Mouse (Mus musculus) cerebellum, adult 11 months (tissue): ENCODE results near the gene Abcc5.
"Not testable (repeated sequence)": the region's sequence is repeated elsewhere in the genome, so short reads cannot be mapped to it uniquely, and the experiment has no call there.

Source experiments
- DNase-seq: peaks from one replicate; pipeline ENCODE4 v3.0.0; 2022

Gene Abcc5

DNA sequence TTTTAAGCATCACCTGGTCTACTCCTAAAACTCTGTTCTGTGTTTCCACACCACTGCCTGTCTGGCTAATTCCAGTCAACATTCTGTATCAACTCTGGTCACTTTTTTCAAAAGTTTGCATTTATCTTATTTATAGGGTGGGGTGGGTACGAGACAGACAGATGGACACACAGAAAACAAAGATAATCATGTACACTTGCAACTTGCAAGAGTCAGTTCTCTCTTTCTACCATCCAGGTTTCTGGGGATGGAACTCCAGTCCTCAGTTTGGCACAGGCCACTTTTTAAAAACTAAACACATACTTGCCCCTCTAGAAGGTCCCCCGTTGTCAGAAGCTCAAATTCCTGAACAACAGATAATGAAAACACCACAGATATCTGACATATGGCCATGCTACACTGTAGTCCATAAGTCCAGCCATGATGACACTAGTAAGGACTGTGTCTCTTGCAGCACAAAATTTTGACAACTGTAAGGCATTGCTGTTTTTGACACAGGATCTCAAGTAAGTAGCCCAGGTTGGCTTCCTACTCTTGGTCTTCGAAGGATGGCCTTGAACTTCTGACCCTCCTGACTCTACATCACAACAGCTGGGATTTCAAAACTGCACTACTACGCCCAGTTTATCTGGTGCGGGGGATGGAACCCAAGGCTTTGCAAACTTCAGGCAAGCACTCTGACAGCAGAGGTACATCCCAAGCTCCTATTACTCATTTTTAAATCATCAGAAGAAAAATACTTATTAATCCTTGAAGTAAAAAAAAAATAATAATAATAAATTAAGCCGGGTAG lies 3.1 kb downstream of the Abcc5 start:
- DNase-seq: no peak

DNA sequence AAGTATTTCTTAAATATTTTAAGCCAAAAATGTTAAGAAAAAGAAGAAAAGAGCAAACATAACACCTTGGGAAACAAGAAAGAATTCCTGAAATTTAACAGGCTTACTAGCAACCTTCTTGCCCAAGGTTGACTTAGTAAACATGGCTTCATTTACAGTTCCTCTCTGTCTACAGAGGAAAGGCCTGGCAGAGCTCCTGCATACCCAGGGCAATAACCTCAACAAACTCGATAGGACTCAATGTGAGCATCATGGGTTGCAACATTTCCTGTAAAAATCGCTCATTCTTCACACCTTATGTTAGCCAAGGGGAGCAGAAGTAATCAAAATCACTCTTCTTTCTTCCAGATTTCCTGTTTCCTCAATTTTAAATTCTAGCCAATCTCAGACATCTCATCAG lies 8.1 kb downstream of the Abcc5 start:
- no peak for DNase-seq

DNA sequence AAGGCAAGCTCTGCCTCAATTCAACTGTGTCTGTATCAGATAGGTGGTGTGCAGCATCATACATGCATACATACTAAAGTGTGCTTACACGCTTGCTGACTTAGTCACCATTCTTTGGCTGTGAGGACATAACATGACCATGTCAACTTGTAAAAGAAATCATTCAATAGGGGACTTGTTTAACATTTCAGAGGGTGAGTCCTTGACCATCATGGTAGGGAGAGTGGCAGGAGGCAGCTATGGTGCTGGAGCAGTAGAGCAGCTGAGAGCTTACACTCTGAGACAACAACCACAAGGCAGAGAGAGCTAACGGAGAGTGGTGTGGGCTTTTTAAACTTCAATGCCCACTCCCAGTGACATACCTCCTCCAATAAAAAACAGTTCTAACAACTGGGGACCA lies 9.9 kb downstream of the Abcc5 start:
- DNase-seq: no peak

DNA sequence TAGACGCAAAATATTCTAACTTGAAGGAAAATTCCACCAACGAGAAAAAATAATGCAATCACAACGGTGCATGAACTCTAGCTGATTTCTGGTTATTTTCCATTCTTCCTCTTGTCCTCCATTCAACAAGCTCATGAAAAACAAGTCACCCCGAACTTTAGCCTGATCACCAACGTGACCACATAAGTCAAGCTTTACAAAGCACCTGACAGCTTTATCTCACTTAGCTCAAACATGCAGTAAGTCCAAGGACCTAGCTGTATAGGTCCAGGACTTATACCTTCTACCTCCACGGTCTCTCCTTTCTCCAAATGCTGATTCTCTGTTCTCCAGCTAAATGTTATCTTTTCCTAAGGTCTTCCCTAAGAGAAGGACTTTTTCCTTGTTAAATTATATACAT lies 10.4 kb downstream of the Abcc5 start:
- no peak for DNase-seq

DNA sequence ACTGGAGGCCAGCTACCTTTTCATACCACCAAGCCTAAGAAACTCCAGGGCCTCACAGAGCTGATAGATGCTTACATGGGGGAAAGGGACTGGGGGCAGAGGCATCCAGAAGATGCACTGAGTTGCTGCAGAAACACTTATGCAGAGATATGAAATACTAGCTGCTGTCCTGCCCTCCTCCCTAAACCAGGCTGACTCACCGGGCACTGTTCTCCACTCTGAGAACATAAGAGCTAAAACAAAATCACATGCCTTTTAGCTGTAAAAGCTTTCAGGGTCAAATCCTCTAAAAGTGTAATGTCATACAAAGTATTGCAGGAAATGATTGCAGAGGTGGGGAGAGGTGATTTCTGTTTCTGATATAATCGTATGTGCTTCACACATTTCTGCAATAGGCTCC lies 11.0 kb downstream of the Abcc5 start:
- no peak for DNase-seq

DNA sequence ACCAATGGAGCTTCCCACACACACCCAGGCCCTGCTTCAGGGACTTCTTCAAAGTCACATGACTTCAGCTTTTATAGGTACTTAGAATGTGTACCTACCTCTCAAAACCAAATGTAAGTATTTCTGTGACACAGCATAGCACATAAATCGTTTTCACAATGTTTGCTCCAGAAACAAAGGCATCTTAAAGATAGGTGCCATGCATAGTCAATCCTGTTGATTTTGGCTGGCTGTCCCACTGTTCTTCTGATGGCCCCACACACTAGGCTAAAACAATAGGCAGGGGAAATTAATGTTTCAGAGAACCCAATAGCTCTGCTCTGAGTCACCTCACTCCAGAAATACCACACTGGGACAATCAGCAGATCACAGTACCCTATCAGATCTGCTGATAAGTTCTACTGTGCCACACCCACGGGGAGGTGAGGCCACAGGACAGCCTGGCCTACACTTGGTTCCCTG lies 12.3 kb downstream of the Abcc5 start:
- DNase-seq: no peak

DNA sequence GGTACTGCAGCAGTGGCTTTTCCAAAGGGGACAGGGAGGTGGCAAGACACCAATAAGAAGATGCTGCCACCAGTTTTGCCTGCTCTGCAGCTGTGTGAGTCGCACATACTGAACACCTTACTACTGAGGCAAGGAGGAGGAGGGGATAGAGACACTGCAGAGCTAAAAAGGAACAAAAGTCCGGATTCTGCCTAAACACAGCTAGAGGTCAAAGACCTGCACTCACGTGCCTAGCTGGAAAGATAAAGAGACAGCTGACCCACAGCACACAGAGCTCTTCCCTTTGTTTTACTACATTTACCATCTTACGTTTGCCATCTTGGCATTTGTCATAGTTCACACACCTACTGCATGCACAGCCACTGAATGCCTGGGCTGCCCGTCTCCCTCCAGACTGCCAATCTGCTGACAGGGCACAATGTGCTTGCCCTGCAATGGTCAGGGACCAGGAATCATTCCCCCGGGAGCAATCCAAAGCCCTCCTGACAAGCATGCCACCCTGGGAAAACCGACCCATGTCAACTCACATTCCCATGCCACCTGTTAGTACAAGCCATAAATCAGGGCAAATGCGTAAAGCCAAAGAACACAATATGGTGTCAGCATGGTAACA lies 14.1 kb downstream of the Abcc5 start:
- no peak for DNase-seq

DNA sequence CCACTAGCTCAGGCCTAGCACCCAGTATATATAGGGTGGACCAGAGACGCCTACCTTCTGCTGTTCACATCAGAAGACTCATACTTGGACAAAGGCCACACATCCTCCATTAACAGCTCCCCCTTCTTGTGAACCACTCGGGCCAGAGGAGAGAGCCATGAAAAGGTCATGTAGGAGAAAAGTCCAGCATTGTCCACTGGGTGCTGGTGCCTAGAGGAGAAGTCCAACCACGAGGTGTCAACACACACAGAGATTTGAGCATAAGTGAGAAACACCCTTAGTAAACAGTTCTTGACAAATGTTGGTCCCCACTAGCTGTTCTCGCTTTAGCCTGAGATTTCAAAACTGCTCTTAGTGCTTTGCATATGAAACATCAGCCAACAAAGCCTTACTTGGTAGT lies 20.9 kb downstream of the Abcc5 start:
- no peak for DNase-seq

DNA sequence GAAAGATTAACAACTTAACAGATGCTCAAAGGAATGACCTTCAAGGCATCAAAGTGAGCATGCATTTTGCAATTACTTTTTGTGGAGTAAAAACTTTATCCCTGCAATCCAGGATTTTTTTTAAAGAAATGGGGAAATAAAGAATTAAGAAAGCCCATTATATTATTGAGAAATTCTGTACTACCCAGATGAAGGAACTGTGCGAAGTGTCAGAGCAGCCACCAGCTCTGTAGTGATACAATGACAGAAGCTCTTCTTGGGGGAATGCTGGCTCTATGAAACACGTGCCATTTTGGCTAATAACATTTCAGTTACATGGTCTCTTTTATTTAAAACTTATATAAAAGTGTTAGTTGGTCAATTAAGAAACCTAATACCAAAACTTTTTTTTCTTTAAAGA lies 22.9 kb downstream of the Abcc5 start:
- no peak for DNase-seq

DNA sequence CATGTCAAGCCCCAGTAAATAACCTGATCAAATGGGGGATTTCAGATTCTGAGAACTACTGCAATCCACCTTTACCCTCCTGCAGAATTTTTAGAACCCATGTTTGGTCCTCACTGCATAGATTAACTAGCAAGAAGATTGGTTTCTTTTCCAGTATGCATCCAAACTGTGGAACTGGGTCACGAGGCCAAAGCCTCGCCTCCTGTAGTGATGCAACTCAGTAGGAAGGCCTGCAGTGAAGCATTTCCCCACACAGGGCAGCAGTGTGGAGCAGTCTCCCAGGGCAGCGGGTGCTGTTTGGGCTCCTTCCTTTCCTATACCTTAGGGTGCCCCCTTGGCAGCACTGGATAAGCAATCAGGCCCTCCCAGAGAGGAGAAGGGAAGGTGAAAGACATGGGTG lies 24.6 kb downstream of the Abcc5 start:
- DNase-seq: no peak

DNA sequence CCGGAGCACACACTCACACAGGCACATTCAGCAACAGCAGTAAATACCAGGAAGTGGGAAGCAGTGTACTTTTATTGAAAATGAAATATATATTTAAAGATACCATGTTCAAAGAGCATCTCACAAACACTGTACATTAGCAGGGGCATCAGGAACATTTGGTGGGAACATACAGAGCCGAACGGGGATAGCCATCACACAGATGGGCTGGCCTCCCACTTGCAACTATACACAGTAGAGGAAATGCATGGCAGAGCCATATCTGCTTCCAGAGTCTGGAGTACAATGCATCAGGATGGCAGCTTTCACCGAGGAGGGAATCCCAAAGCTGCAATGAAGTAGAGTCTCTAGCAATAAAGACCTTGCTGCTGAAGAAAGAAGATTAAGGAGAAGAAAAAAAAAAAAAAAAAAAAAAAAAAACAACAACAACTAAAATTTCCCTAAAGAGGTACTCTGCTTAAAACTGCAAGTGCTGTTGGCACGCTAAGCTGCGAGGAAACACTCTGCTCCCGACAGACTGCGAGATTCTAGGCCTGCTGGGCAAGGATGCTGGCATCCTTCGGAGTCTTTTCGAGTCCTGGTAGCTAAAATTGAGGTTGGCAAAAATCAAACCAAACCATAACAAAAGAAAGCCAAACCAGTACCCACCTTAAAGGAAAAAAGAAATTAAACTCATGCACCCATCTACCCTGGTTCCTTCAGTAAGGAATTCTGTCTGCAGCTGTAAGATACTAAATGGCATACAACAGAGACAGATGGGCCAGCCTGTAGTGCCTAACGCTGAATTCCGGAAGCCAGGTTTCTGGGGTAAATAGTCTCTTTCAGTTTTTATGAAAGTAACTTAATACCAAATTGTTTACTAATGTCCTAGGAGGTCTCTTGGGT lies 25.2 kb downstream of the Abcc5 start:
- no peak for DNase-seq

DNA sequence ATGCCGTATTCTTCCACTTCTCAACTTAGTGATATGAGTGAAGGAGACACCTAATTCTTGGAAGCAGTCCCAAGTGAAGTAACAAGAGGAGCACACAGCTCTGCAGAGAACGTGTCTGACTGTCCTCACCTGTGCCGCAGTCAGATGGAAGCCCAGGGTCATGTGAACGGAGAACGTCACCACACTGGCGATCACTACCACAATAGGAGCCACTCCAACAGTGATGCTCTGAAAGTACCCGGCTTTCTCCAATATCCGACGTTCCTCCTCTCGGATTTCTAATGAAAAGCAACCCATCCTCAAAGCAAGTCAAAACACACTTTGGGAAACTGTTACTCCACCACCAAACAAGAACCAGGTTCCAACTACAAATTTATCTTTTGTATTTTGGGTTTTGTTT lies 29.3 kb downstream of the Abcc5 start:
- DNase-seq: no peak

DNA sequence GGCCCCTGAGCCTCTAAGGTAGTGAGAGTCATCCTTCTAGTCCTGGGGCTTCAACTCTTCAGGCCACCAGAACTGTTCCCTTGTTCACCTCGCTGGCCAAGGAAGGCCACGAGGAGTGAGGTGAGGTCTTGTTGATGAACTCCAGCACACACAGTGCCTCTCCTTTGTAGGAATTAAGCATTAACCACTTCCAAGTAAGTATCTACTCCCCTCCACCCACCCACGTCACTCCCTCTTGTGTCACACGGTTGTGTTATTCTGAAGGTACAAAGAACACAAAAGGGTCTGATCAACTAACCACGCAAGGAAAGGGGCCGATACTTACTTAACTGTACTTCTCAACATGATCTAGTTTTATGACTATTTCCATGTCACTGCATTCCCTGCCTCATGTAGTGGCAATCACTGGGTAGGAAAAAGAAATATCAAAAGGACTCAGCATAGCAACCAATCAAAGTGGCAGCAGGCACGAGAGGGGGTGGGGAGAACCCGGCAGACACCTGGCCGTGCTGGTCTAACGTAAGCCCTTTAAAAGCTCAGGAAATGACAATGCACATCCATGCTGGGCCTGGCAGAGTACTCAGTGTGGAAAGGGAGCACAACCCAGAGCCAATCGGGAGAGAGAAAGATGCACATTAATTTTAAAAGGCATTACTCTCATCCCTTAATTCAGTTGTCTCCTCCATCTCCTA lies 30.8 kb downstream of the Abcc5 start:
- no peak for DNase-seq

DNA sequence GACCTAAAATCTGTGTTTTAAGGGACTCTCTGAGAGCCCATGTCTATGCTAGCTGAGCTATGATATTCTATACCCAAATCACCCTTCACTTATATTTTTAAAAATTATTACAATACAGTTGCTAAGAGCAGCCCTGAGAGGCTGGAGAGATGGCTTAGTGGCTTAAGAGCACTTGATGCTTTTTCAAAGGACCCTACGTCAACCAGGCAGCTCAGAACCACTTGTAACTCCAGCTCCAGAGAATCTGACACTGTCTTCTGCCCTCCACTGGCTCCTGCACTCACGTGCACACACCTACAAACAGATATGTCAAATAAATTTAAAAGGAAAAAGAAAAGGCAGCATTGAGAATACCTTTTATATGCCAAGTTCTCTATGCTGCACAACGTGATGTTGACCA lies 34.4 kb downstream of the Abcc5 start:
- DNase-seq: no peak

DNA sequence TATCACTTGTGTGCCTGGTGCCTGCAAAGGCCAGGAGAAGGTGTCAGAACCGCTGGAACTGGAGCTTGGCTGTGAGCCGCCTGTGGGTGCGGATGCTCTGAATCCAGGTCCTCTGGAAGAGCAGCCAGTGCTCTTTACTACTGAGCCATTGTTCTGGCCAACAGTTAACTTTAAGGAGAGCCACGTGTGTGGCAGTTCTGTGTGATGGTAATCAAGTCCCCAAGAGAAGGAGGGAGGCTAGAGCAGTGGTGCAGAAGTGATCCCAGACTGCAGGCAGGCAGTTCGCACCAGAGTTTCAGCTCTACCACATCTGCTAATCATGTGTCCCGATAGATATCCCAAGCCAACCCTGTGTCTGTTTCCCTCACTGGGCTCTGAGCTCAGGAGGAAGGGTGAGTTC lies 36.0 kb downstream of the Abcc5 start:
- DNase-seq: no peak

DNA sequence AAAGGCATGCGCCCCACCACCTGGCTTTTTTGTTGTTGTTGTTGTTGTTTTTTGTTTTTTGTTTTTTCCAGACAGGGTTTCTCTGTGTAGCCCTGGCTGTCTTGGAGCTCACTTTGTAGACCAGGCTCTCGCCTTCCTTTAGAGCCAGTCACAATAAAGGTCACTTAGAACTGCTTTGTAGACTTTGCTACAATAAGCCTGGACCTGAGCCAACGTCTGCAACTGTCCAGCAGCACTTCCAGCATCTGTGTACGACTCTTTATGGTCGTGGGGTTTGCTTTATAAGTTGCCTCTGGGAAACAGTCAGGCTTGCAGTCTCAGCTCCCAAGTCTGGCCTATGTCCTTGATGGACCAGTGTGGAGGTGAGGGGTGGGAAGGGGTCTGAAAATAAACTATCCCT lies 45.2 kb downstream of the Abcc5 start:
- no peak for DNase-seq

DNA sequence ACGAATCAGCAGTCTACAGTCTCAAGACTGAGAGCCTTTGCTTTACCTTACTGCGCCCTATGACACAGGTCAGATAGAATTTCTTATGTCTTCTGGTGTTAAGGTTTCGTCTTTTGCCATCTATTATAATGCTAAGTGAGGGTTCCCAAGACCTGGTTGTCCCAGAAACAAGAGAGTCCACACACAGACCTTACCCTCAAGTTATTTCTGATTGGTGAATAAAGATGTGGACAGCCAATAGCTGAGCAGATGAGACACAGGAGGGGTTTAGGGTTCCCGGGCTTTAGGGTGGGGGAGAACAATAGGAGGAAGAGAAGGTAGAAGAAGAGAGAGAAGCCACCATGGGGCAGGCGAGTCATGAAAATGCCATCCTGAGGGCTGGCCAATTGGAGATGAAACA lies 50.9 kb downstream of the Abcc5 start:
- no peak for DNase-seq

DNA sequence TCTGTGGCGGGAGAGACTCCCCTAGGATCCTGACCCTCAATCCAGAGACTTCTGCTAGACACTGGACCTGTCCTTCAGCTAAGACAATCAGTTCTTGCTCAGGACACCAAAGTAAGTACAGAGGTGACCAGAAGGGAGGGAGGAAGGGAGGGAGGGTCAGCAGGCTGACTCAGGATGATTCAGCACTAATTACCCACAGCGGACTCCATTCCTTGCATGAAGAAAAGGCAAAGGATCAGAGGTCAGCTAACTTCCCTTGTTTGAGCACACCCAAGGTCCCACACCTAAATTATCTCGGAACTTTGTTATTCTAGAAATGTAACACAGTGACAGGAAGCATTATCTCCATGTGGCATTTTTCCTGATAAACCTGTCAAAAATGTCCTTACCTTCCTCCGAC lies 54.5 kb downstream of the Abcc5 start:
- no peak for DNase-seq

DNA sequence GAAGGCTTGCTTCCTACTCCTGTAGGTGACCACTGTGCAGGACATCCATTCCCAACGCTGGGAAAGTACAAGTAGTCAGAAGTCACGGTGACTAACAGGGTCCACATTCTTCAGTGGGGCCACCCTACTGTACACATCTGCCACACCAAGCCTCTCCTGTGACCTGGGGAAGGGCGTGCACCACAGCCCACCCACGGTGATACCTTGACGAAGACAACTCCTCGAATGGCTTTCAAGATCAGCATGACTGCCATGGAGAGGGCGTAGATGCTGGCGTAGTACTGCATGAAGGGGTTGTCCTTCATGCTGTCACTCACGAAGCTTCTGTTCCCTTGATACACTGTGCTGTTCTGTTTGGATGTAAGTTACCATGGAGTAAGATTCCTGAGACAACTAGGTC lies 58.0 kb downstream of the Abcc5 start:
- no peak for DNase-seq

DNA sequence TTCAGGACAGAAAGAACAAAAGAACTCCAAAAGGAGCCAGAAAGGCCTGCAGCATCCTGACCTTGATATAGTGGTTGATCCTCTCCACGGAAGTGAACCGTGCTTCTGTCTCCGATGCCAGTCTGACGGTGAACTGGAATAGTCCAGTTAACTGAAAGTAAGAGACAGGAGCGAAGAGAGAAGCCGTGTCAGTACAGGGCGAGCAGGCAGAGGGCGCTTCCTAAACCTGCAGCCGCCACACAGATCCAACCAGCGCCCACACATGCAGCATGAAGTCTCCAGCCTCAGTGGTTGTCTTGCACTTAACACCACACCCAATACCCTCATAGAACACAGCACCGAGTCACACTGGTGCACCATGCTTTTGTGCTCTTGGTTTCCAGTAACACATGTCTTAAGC lies 64.1 kb downstream of the Abcc5 start:
- DNase-seq: no peak

DNA sequence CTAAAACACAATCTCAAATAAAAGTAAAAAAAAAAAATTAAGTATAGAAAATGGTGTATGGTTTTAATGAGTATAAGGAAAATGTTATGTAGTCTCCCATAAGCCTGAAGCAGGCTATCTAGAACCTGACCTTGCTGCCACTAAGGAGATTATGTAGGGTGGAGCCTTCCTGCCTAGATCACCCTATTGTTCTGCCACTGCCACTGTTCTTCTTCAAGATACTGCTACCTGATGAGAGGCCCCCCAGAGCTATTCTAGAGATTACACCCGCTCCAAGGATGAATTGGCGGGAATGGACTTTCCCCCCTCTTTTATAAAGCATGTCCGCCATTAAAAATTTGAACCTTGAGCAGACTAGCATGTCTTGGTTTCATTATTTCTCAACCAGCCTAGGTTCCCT lies 64.7 kb downstream of the Abcc5 start:
- not testable (repeated sequence) for DNase-seq

DNA sequence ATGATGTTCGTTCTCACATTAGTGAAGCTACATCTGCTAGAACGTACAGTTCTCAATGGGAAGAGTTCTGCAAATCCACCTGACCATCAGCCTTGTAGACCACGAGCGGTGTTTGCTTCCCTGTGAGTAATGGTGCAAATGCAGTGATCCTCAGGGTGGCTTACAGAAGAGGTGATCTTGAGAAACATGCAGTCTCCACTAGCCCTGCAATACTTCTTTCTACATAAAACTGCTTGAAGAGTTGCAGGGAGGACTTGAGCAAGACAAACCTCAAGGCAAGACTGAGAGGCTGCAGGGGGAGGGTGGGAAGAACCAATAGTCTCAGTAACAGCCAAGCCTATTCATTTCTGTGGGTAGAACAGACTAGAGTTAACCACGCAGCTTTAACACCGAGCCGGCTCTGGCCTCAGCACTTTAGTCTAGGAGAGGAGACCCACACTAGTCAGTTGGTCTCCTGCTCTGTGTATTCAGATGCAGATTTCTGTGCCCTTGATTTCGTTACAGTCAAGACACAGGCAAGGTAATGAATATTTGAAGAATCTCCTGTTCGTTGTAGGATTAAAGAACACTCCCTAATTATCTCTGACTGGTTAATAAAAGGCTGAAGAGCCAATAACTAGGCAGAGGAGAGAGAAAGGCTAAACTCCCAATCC lies 66.4 kb downstream of the Abcc5 start:
- DNase-seq: no peak

DNA sequence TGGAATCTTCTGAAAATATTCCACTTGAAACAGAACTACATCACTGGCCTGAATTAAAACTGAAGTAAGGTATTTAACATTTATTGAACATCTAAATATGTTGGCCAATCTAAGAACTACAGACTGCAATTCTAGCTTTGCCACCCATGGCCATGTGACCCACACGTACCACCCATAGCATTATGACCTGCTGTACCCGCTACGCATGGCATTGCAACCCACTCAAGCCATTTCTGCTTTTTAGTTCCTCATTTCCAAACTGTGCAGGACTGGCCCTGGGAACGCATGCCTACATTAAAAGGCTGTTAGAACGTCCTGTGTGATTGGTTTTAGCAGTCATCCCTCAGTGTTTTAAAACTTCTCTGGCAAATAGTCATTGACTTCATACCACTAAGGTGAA lies 68.4 kb downstream of the Abcc5 start:
- no peak for DNase-seq
